13 mouse cellular contexts compared by ENCODE assay signal in genomic region chr14:58488803-58489202, GRCm38 (mm10).
"Had no signal": no experiment of that assay in that cellular context is flagged by ENCODE, and none has a peak within 500 bp of the region (broad histone marks: within the 10 kb centered on the region; RNA-seq: fewer than 3 reads in every experiment).

No protein-coding gene starts in this region.

- ATAC-seq: midbrain, embryonic 15.5 days had no signal

- H3K4me3 ChIP-seq: midbrain, embryonic 10.5 days; midbrain, embryonic 12.5 days; midbrain, embryonic 15.5 days; neural tube, embryonic 12.5 days; stomach, embryonic 15.5 days had no signal

- H3K27ac ChIP-seq: midbrain, embryonic 10.5 days; midbrain, embryonic 12.5 days; midbrain, embryonic 15.5 days; neural tube, embryonic 12.5 days; stomach, embryonic 15.5 days; stomach, postnatal 0 days had no signal

- DNase-seq: lung, embryonic 14.5 days; lung, postnatal 10 days; lung, postnatal 4 days; right cerebral cortex, postnatal 14 days; thymus, adult 2 months; thymus, postnatal 25 days; thymus, postnatal 4 days had no signal

- H3K9me3 ChIP-seq: midbrain, embryonic 10.5 days; midbrain, embryonic 12.5 days; midbrain, embryonic 15.5 days; neural tube, embryonic 12.5 days; stomach, embryonic 15.5 days had no signal

- H3K36me3 ChIP-seq: midbrain, embryonic 10.5 days; midbrain, embryonic 12.5 days; midbrain, embryonic 15.5 days; neural tube, embryonic 12.5 days; stomach, embryonic 15.5 days had no signal

- H3K27me3 ChIP-seq: midbrain, embryonic 12.5 days; midbrain, embryonic 15.5 days; neural tube, embryonic 12.5 days; stomach, embryonic 15.5 days had no signal

- H3K9ac ChIP-seq: lung, embryonic 14.5 days; midbrain, embryonic 12.5 days; midbrain, embryonic 15.5 days; neural tube, embryonic 12.5 days; stomach, embryonic 15.5 days had no signal

- H3K4me2 ChIP-seq: lung, embryonic 14.5 days; midbrain, embryonic 12.5 days; midbrain, embryonic 15.5 days; neural tube, embryonic 12.5 days; stomach, embryonic 15.5 days had no signal

- H3K4me1 ChIP-seq: midbrain, embryonic 10.5 days; midbrain, embryonic 12.5 days; midbrain, embryonic 15.5 days; neural tube, embryonic 12.5 days; stomach, embryonic 15.5 days had no signal
